Mouse (Mus musculus) 416B (cell line): ENCODE results near the gene Hpd.

ENCODE experiments used
- DNase-seq: peaks from one replicate; pipeline ENCODE4 v3.0.0; 2011; ENCODE audit warnings: low read depth

Gene Hpd

GRCm38 (mm10) chr5:123134875-123135382 is 47.6 kb downstream of the Hpd start:
- no peak for DNase-seq

GRCm38 (mm10) chr5:123134186-123134874 is 48.2 kb downstream of the Hpd start:
- DNase-seq, result peak; percentile 69

- DNase-seq, result no peak
These were observed 48.8 kb downstream of the Hpd start for GRCm38 (mm10) chr5:123133784-123134143.

GRCm38 (mm10) chr5:123133083-123133783 is 49.3 kb downstream of the Hpd start:
- peak; percentile 82 for DNase-seq

DNA sequence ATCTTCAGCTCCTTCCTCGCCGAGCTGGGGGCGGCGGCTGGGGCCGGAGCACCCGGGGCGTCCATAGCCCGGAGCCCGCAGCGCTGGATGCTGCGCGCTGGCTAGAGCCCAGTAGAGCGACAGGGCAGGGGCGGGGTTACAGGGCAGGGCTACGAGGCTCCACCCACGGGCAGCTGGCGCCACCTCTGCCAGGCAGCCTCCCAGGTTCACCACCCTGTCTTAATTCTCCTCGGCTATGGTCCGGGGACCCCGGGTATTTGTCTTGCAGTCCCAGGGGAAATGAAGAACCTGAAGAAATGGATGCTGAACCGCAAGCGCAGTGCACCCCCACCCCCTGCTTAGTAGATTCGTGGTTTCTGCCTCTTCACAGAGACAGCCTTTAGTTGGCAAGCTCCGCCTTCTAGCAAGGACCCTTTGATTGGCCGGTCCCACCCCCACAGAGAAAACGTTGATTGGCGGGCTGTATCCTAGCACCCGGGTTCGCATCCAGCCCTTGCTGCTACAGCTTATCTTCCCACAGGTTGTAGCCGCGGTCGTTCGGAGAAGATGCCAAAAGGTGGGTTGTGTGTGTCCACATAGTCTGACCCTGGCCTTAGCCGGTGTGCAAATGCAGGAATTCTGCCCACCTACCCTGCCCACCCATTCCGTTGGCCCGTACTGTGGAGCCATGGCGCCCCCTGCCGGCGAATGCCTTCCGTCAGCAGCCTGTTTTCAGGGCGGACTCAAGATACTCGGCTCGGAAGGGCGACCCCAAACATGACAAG is 50.0 kb downstream of the Hpd start, which contains the start of gene Rhof:
Gene Rhof (minus strand): TSS at position 385 of the 764 bp plus-strand sequence.
- peak; percentile 97 for DNase-seq

GRCm38 (mm10) chr5:123130814-123131148 is 51.7 kb downstream of the Hpd start:
- DNase-seq, result no peak

- no peak for DNase-seq
These were observed 52.3 kb downstream of the Hpd start for GRCm38 (mm10) chr5:123130030-123130813.

- no peak for DNase-seq
These were observed 53.3 kb downstream of the Hpd start for GRCm38 (mm10) chr5:123129170-123129757.

GRCm38 (mm10) chr5:123128426-123129169 is 53.9 kb downstream of the Hpd start:
- peak; percentile 98 for DNase-seq

DNA sequence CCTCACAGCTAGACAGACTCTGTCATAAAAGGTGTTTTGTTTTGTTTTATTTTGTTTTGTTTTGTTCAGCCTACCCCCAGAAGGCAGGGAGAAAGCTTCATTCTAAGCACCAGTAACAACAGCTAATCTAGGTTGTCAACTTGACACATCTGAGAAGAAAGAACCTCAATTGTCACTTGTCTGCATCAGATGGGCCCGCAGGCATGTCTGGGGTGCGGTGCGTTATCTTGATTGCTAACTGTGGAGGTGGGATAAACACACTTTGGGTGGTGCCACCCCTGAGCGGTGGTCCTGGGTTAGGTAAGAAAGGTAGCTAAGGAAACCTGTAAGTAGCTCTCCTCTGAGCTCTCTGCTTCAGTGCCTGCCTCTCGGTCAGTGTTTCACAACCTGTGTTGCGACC is 55.5 kb downstream of the Hpd start:
- no peak for DNase-seq

DNA sequence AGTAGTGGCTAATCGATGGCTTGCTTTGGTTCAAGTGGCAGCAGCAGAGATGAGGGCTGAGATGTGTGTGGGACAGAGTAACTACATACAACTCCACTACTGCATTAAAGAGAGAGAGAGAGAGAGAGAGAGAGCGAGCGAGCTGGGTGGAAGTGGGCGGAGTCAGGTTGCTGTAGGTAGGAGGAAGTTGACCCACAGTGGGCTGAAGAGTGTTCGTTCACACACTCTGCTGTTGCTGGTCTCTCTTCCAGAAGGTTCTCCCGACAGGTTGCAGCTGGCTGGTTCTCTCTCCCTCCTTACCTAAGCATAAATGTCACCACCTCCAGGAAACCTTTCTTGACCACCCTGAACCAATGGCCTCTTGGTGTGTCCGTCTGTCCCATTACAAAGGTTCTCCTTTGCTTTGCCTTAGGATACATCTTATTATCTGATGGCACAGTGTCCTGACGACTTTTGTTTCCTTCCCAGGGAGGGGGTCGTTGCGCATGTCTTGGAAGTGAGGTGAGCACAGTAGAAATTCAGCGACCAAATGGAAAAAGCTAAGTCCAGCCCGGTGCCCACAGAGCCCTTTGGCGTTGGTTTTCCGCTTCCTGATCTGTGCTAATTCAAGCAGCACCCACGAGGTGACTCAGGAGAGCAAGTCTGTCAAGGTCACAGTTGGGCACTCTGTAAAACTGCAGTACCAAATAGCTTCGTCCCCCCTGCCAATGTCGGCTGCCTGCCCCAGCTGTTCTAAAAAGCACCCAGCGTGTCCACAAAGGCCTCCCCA is 56.7 kb downstream of the Hpd start:
- DNase-seq, result peak; percentile 94

DNA sequence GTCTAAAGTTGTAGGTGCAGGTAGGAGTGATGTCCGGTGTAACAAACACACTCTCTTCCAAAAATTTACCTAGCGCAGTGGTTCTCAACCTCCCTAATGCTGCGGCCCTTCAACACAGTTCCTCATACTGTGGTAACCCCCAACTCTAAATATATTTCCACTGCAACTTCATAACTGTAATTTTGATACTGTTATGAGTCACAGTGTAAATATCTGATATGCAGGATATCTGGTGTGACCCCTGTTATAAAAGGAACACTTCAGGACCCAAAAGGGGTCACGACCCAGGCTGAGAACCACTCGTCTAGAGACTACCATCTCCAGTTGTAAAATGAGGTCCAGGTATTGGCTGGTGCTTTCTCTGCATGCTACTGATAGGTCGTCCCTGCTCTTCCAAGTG is 57.4 kb downstream of the Hpd start:
- peak; percentile 50 for DNase-seq

GRCm38 (mm10) chr5:123122181-123122580 is 60.3 kb downstream of the Hpd start:
- DNase-seq, result peak; percentile 59
